Mouse (Mus musculus): Measurements from ENCODE around the gene Sds.

Sds gene

DNA sequence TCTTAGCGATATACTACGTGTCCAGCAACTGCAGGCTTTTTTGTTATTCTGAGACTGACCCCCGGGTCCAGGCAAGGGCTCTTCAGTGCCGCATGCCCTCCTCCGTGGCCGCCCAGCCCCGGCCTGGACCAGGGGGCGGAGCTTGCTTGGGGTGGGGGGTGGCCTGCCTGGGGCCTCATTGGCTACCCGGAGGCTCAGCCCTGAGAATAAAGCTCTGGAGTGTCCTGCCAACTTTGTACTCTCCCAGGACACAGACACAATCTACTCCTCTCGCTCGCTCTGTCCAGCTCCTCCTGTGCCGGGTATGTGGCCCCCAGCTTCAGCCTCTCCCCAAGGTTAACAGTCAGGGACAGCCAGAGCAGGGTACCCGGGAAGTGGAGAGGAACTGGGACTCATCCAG is at the start of gene Sds:
Gene Sds, plus strand, starts transcription at position 231 of the 400 bp plus-strand sequence.
- DNase-seq = no peak

DNA sequence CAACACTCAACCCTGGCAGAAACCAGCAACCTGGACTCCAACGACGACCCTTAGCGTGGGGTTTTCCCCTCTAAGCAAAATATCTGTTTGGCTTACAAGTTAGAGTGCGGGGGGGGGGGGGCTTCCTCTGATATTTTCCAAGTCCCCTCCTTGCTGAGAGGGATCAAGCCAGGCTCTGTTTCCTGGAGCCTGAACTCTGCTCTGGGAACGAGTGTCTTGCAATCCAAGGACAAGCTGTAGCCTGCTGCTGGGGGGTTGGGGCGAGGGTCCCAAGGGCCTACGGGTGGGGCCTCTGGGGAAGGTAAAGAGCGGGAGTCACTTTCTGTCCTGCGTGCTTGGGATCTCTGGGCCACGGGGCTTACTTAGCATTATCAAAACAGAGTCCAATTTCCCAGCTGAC is 49.8 kb upstream of the Sds start:
- DNase-seq = no peak

DNA sequence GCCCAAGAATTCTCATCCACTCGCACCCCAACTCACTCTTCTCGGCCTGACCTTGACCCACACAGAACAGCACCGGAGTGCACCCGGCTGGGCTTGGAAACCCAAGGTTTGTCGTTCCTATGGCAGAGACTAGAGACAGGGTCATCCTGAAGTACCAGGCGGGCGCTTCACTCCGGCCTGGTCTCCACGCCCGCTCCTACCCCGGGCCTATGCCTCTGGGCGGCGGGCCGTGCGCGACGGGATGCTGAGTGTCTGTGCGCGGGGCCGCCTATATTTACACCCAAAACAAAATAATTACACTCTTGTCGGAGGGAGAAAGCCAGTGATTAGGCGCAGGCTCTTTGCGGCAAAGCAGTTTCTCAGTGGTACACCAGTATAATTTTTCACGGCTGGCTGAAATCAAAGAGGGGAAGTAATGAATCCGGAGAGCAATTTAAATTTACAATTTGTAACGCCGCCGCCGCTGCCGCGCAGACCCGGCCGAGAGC is 48.8 kb upstream of the Sds start:
- DNase-seq = no peak

DNA sequence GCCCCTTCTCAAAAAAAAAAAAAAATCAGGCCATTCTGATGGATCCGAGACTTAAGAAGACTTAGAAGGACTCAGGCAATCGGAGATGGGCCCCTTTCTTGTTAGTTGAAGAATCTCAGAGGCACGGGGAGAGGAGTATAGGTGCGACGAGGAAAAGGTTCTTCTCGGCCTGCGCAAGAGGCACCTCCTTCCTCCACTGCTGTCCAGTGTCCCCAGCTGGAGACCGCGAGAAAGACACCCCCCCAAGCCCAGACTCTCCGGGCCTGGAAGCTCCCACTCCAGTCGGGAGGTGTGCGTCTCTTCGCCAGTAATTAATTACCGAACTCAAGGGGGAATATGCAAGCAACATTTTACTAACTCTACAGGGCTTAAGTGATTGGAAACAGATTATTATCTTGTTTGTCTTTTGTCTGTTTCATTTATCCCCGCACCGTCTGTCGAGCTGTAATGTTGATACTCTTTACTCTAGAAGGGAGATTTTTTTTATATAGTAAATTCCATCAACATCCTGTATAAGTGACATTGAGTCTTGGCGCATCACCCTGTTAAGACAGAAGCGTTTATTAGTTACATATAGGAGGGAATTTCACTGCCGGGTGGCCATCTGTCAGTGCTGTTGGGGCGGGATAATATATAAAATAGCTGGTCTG is 48.0 kb upstream of the Sds start:
- no peak for DNase-seq

DNA sequence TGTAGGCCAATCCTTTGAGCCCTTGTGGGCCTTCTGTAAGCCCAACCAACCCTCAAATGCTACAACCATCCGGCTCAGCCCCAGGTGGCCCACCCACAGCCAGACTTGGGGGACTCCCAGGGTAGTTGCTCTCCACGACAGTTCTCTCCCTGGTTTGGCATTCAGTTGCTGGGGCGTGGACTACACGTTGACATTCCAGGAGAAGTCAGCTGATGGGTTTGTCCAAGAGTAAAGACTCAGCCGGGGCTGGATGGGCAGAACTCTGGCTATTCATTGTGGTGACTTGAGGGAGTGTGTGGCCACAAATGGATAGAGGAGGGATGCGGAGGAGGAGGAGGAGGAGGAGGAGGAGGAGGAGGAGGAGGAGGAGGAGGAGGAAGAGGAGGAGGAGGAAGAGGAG is 47.3 kb upstream of the Sds start:
- no peak for DNase-seq

DNA sequence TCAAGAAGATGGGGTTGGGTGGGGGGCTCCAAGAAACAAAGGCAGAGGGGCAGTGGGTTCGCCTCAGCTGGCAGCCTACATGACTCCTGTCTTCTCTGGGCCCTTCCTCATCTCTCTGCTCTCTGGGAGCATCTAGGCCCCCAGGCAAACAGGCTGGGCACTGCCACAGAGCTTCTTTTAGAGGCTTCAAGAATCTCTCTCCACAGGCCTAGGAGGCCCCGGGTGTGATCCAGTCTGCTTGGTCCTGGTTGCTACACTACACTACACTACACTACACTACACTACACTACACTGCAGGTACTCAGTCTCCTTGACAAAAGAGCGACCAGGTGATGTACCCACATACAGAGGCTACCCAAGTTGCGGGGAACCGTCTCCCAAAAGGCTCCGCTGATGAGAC is 46.6 kb upstream of the Sds start:
- DNase-seq = no peak

DNA sequence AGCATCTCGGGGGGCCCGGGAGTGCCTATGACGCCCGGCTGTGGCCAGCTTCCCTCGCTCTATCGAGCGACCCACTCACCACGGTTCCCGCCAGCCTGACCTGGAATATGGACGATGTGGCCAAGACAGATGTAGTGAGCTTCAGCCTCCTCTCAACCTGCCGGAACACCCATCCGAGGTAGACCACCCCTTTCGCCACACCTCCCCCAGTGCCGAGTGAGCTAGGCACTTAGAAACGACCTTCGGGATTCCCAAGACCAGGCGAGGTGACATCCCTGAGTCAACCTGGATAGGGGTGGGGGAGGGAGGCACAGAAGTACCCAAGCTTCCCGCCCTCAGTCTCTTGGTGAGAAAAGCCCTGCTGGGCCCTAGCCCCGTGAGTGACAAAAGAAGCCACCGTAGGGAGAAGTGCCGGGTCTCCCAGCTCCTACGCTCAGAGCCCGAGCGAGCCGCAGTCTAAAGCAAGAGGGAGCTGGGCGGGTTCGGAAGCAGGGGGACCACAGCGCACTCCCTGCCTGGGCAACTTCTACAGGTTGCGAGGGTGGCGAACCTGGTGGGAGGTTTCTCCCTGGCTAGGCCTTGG is 45.2 kb upstream of the Sds start:
- no peak for DNase-seq

DNA sequence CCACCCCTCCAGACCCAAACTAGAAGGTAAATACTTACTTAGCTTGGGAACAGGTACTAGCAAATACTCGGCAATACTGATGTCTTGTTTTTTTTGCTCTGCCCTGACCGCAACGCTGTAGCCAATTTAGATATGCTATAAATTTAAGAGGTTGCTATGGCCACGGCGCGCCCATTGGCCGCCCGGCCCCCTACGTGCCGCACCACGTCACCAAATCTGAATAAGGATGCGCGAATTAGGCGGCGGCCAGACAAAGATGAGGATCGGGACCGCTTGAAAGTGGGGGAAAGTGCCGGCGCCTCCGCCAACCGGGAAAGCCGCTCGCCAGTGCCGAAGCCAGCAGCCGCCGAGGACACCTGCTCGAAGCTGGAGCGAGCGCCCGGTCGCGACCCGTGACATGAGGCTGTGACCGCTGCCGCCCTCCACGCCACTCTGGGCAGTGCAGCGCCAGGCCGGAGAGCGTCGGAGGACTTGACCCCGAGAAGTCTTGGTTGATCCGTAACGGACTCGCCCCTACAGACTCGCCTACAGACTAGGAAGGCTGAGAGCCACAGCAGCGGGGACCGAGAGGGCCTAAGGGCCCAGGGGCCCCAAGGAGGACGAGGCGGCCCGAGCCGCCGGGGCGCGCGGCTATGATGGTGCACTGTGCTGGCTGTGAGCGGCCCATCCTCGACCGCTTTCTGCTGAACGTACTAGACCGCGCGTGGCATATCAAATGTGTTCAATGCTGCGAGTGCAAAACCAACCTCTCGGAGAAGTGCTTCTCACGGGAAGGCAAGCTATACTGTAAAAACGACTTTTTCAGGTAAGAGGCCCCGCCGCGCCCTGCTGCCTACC is 44.5 kb upstream of the Sds start, which contains the start of gene Lhx5:
Gene Lhx5, plus strand, starts transcription at position 51 of the 837 bp plus-strand sequence.
- DNase-seq = no peak

DNA sequence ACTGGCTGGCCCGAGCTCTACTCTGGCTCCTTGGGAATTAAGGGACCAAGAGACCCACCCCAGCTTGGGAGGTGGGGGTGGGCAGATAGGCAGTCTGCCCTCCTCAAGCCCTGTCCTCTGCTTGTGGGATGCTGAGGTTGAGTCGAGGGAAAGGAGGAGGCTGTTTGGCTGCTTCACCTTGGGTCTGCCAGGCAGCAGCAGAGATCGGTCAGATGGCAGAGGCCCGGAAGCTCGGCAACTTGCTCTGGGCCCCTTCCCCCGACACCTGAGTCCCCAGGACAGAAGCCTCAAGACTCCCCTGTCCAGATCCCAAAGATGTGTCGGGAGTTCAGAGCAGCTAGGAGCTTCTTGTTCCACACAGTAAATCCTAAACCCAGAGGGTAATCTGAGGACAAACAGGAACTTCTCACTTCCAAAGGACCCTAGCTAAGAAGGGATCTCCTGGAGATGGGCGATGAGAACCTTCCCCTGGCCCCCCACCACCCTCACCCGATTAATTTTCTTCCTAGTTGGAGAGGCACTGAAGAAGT is 43.8 kb upstream of the Sds start:
- no peak for DNase-seq

DNA sequence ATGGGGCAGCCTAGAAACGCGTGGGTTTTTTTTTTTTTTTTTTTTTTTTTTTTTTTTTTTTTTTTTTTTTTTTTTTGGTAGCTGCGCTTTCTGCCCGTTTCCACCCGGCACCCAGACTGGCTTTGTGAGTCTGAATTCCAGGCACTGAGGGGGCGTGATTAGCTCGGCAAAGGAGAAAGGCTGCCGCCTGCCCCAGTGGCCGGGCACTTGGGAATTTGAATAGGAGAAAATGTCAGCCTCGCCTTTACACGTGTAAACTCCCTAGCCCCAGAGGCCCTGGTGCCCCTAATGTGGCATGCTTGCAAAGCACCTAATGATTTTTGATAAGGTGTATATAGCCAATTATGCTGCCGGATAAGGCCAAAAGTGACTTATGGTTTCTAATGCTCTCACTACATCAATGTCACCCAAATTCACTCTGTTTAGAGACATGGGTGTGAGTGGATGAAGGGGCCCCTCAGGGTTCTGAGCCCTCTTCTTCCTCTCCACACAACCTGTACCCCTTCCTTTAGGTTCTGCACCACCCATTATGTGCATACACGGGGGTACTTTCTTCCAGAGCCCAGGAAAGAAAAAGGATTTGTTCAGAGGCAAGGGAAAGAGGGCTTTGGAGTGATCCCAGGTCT is 43.1 kb upstream of the Sds start:
- DNase-seq = no peak

DNA sequence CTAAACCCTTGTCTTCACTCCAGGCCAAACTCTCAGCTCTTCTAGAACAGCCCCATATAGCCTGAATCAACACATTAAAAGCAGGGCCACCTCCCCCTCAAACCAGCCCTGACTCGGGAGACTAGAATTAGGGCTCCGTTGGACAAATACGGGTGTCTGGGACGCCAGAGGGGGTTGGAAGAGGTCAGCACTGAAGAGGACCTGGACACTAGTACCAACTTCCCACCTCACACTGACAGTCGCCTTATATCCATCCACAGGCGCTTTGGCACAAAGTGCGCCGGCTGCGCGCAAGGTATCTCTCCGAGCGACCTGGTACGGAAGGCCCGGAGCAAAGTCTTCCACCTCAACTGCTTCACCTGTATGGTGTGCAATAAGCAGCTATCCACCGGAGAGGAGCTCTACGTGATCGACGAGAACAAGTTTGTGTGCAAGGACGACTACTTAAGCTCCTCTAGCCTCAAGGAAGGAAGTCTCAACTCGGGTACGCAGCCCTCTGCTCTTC is 42.0 kb upstream of the Sds start:
- DNase-seq = no peak

DNA sequence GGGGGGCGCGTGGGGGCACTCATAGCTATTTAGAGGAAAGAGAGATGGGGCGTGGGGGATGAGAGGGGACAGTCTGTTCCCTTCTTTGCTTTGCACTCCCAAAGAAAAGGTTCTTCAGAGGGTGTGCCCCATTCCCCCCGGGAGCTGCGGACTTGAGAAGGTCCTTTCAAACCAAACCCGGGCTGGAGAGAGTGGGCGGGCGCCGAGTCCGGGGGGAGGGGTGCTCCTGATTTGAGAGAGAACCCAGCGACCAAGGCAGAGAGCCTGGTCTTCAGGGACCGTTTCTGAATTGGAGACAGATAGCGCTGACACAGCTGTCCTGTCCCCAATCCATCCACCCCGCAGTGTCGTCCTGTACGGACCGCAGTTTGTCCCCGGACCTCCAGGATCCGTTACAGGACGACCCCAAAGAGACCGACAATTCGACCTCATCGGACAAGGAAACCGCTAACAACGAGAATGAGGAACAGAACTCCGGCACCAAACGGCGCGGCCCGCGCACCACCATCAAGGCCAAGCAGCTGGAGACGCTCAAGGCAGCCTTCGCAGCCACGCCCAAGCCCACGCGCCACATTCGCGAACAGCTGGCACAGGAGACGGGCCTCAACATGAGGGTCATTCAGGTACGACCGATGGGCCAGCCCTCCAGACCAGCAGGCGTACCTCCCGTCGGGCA is 41.2 kb upstream of the Sds start:
- no peak for DNase-seq

DNA sequence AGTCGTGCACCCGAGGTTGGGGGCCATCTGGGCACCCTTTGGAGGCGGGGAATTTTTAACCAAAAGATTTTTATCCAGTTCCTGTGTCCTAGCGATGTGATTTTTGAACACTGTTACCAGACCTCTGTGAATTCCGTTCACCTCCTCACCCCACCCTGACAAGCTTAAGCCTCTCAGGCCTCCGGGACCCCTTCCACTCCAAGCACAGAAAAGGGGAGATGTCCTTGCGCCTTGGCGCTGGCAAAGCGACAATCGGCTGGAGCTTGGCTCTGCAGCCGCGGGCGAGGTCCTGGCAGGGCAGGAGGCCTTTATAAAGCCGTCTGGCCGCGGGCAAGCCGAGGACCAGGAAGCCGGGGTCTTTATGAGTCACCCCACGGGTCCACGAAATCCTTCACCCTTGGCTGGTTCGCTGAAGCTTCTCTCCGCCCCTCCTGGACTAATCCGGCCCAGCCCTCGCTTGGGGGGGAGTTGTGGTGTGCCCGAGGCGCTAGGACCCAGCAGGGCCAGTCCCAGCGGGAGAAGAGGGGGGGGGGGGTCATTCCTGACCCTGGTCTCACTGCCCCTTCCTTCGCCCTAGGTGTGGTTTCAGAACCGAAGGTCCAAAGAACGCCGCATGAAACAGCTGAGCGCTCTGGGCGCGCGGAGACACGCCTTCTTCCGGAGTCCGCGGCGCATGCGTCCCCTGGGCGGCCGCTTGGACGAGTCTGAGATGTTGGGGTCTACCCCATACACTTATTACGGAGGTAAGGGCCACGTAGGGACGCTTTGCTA is 40.4 kb upstream of the Sds start:
- no peak for DNase-seq

DNA sequence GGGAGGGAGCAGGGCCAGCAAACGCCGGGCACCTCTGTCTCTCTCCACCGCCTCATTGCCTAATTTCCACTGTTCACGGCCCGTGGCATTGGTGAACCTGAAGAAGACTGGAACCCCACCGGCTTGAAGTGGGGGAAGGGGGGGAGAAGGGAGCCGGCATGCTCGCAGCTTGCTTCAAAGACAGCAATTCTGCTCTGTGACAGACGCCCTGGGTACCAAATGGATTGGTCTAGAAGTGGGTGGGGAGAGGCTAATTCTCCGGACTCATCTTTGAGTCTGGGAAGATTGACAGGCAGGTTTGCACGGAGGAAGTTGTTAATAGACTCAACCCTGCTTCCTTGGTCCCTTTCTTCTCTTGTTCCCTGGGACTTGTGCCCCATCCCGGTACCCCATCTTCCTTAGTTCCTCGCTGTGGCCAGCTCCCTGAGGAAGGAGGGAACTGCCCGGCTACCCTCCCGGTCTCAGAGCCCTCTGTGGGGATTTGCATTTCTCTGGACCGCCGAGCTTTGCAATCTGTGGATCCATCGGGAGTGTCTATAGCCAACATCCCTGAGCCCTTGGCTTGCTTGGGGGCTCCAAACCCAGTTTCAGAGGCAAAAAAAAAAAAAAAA is 39.3 kb upstream of the Sds start:
- DNase-seq = no peak

DNA sequence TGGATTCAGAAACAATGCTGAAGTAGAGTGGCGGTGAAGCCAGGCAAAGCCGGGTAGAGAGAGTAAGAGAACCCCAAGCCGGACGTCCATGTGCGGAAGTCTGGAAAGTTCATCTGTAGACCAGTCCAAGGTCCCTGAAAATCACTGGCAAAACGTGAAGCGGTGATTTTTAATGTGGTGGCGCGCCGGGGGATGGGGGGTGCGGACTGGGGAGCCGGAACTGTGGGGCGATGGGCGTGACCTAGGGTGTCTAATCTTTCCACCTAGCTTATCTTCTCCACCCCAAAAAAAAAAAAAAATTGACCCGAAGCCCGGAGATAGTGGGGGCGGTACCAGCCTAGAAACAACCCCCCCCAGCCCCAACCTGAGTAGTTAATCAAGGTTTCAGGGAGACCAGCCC is 38.8 kb upstream of the Sds start:
- DNase-seq = no peak

DNA sequence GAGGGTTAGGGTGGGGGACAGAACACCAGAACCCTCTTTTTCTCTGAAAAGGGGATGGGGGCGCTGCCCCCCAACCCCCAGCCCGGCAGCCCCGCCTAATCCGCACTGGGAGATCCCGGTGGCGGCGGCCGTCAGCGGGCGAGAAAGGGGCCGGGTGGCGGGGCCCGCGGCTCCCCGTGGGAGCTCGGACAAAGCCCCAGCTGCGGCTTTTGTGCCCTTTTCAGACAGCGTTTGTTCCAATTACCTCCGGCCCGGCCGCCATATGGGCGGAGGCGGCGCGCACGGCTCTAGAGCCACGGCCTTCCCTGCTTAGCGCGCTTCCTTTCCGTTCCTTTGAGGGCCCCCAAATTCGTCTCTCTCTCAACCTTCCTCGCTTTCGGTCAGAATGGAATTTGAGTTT is 38.3 kb upstream of the Sds start:
- DNase-seq = no peak

DNA sequence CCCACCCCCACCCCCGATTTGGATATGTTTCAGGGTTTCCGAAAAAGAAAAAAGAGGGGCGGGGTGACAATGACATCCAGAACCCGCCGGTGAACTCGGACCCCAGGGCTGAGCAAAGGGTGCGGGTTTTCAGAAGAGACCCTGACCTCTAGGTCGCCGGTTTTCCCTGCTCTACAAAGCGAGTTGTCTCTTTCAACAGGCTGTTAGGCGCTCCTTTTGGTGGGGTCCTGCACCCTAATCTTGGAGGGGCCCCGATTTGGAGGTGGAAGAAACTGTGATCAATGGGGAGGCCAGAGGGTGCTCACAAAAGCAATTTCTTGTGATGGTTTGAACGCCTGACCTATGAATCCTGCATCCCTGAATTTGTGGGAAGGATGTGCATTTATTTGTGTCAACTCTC is 37.9 kb upstream of the Sds start:
- DNase-seq = no peak

DNA sequence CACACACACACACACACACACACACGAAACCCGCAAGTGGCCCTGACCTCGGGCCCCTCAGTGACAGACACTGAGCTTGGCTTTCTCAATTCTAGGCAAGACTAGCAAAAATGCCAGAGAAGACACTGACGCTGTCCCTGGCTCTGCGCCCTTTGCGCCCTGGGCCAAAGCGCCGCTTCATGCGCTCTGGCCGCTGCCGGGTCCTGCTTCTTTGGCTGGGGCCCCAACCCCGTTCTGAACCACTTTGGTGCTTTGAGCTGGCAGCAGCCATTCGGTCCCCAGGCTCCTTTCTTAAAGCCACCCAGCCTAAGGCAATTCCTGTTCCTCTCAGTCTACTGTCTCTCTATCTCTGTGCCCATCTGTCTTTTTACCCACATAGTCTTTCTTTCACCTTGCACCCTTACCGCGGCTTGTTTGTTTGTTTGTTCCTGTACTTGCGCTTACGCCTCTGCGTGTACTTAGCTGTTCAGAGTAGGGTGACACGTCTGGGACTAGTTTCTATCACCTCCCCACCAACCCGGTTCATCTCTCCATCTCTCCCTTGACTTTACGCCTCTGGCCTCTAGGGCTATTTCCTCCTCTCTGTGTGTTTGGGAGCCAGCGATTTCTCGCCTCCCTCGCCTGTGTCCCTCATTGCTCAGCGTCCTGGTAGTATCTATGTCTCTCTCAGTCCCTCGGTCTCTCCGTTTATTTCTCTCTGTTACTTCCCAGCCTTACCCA is 37.2 kb upstream of the Sds start:
- no peak for DNase-seq

DNA sequence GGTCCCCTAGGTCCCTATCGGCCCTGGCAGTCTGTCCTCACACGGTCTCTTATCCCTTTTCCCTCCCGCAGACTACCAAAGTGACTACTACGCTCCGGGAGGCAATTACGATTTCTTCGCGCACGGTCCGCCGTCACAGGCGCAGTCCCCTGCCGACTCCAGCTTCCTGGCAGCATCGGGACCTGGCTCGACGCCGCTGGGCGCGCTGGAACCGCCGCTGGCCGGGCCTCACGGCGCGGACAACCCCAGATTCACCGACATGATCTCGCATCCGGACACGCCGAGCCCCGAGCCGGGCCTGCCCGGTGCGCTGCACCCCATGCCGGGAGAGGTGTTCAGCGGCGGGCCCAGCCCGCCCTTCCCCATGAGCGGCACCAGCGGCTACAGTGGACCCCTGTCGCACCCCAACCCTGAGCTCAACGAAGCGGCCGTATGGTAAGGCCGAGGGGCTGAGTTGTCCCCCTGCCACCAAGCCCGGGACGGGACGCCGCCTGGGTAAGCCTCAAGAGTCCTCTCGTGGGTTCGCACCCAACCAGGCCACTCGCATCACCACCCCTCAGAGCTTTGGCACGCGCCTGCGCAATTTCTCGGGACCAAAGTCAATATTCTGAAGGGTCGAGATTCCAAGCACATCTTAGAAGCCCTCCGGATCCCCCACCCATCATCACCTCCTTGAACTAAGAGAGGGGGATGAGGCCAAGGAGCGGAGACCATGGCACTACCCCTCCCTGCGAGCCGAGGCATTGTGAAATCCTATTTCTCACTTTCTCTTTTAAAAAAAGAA is 36.2 kb upstream of the Sds start:
- DNase-seq = no peak

DNA sequence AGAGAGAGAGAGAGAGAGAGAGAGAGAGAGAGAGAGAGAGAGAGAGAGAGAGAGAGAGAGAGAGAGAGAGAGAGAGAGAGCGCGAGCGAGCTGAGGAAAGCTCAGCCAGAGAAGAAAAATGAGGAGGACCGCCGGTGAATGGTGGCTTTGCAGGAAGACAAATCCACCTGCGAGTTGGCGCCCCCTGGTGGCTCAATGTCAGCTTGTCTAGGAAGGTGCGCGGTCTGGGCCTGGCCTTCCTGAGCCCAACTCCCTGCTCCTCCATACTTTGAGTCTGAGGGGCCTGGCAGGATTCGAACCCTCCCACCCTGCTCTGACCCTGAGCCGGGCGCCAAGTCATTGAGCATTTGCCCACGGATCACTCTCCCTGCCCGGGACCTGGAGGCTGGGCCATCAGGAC is 35.6 kb upstream of the Sds start:
- peak; percentile 86 for DNase-seq

Data from thymus, postnatal 14 days (tissue).